Mouse (Mus musculus): ENCODE data around the gene Sphk2.

DNA sequence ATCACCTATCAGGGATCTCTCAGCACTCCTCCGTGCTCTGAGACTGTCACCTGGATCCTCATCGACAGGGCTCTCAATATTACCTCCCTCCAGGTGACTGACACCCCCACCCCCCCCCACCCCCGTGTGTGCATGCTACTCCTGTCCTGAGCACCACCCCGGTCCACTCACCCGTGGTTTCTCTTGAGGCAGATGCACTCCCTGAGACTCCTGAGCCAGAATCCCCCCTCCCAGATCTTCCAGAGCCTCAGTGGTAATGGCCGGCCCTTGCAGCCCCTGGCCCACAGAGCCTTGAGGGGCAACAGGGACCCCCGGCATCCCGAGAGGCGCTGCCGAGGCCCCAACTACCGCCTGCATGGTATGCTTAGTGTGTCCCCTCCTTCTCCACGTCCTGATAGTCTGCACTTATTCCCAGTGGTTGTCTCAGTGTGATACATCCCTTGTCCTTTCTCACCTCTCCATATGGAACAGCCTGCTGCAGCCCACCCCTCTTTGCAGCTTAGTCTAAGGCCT is 14.2 kb downstream of the Sphk2 start:
- TF ChIP-seq CTCF (IDR thresholded peaks at IDR 0.05; ENCODE audit: borderline replicate concordance, control insufficient read depth, extremely low read depth, insufficient read depth, low read length, poor library complexity): no peak
- TF ChIP-seq POLR2A (IDR thresholded peaks at IDR 0.05; ENCODE audit: control insufficient read depth, extremely low read depth, insufficient read depth, low read length, poor library complexity): no peak

Measured in thymus, adult 2 months (tissue).